Mouse (Mus musculus) heart, embryonic 12.5 days (tissue): ENCODE measurements around the gene Mtx1. TPM values are rescaled to one million over a fixed set of nuclear protein-coding genes. Genes with fewer than 3 reads are reported as not detected.

Source experiments
- ATAC-seq: fragments of 200-750 bp; cut with Nextera tagmentation; 2 replicates; pipeline ENCODE4 v1.8.0; 2017; ENCODE audit warnings: moderate TSS enrichment, moderate library complexity; ENCODE audit not compliant: insufficient number of reproducible peaks, low FRiP score
- H3K27ac ChIP-seq: fragments of 300-500 bp; sonication (generic); 2 replicates; pipeline ENCODE4 v1.5.1; 2016; ENCODE audit warnings: mild to moderate bottlenecking, moderate library complexity; ENCODE audit not compliant: poor library complexity, severe bottlenecking
- H3K27me3 ChIP-seq: fragments of 300-500 bp; sonication (generic); replicated peaks from 2 replicates; pipeline ENCODE4 v1.6.1; 2016; ENCODE audit warnings: mild to moderate bottlenecking, moderate library complexity
- H3K36me3 ChIP-seq: fragments of 300-500 bp; sonication (generic); 2 replicates; pipeline ENCODE4 v1.6.1; 2016; ENCODE audit warnings: mild to moderate bottlenecking, moderate library complexity
- H3K4me1 ChIP-seq: fragments of 300-500 bp; sonication (generic); replicated peaks from 2 replicates; pipeline ENCODE4 v1.6.1; 2016; ENCODE audit warnings: mild to moderate bottlenecking
- H3K4me2 ChIP-seq: fragments of 300-500 bp; sonication (generic); 2 replicates; pipeline ENCODE4 v1.6.1; 2016; ENCODE audit warnings: mild to moderate bottlenecking, moderate library complexity
- H3K4me3 ChIP-seq: fragments of 300-500 bp; sonication (generic); 2 replicates; pipeline ENCODE4 v1.5.1; 2016; ENCODE audit warnings: mild to moderate bottlenecking
- H3K9ac ChIP-seq: fragments of 300-500 bp; sonication (generic); 2 replicates; pipeline ENCODE4 v1.6.1; 2016; ENCODE audit warnings: mild to moderate bottlenecking, moderate library complexity
- H3K9me3 ChIP-seq: fragments of 300-500 bp; sonication (generic); replicated peaks from 2 replicates; pipeline ENCODE4 v1.6.1; 2016; ENCODE audit warnings: mild to moderate bottlenecking, moderate library complexity
- whole genome bisulfite sequencing: fragments of 180-500 bp; shearing (Covaris S2); methylation state at CpG from one replicate; pipeline ENCODE4 v1.1.7; 2016; 5-methylcytosine and 5-hydroxymethylcytosine counted together
- polyA plus RNA-seq: library from polyadenylated mRNA; unstranded; fragments of >200 nt; fragmentation: Nextera tagmentation; extraction: Ambion mirVana; gene quantifications from 2 replicates; pipeline ENCODE4 v1.2.1, GENCODE M21; 2016

Gene Mtx1
- polyA plus RNA-seq, 1 experiment from 2014 or later, result 127 TPM

- Histone ChIP-seq H3K27me3 (no peaks in the 10 kb centered on the region), H3K4me3 (peak within 1 kb of the TSS; percentile 66), H3K9ac (peak within 1 kb of the TSS; percentile 88), H3K4me1 (peaks cover 37% of the 10 kb centered on the region), H3K36me3 (peaks cover 16% of the 10 kb centered on the region), H3K27ac (peak within 1 kb of the TSS; percentile 99), H3K9me3 (no peaks in the 10 kb centered on the region), H3K4me2 (peak within 1 kb of the TSS; percentile 78)
- no peak for ATAC-seq
- WGBS, result 1% methylated on average over 19 of the region's 19 CpGs
Measured at GRCm38 (mm10) chr3:89214681-89215411, 12.0 kb downstream of the Mtx1 start, which contains the start of gene Thbs3. TSS of gene Thbs3 (plus strand) at chr3:89215180.

- WGBS, result 0% methylated on average over 69 of the region's 69 CpGs
- peaks cover 25% of the 10 kb centered on the region for H3K36me3 ChIP-seq
- H3K4me1 ChIP-seq, result peaks cover 29% of the 10 kb centered on the region
- peak overlapping the region; percentile 66 for H3K4me3 ChIP-seq
- H3K27me3 ChIP-seq, result no peaks in the 10 kb centered on the region
- no peaks in the 10 kb centered on the region for H3K9me3 ChIP-seq
- peak overlapping the region; percentile 78 for H3K4me2 ChIP-seq
- peak overlapping the region; percentile 99 for H3K27ac ChIP-seq
- peak; percentile 94 for ATAC-seq
- H3K9ac ChIP-seq, result peak overlapping the region; percentile 88
Measured at GRCm38 (mm10) chr3:89213803-89214530, 12.9 kb downstream of the Mtx1 start.

DNA sequence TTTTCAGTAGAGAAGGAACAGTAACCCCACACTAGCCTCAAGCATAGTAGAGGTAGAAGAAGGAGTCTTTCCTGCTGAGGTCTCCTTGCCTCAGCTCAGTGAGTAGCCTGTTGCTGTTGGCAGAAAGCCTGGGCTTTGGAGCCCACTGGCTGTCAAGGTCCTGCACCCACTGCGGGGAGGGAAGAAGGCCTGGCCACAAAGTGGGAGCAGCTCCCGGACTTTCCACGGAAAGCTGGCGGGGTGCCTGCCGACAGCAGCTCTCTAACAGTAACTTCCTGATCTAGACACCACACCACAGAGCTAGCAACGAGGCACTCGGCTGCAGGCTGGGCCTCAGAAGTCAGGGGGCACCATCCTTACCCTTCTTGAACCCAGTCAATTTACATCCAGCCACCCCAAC lies 16.2 kb downstream of the Mtx1 start:
- Histone ChIP-seq H3K27ac (peak overlapping the region; percentile 50), H3K9ac (no peak overlapping the region), H3K9me3 (no peaks in the 10 kb centered on the region), H3K4me1 (peaks cover 25% of the 10 kb centered on the region), H3K27me3 (no peaks in the 10 kb centered on the region), H3K4me2 (no peak overlapping the region), H3K36me3 (peaks cover 57% of the 10 kb centered on the region), H3K4me3 (no peak overlapping the region)
- 66% methylated on average over 7 of the region's 7 CpGs for WGBS
- no peak for ATAC-seq

- no peak for ATAC-seq
- Histone ChIP-seq H3K4me2 (no peak overlapping the region), H3K36me3 (peaks cover 63% of the 10 kb centered on the region), H3K4me3 (no peak overlapping the region), H3K4me1 (peaks cover 19% of the 10 kb centered on the region), H3K27ac (peak overlapping the region; percentile 50), H3K9ac (no peak overlapping the region), H3K9me3 (no peaks in the 10 kb centered on the region), H3K27me3 (no peaks in the 10 kb centered on the region)
- 78% methylated on average over 13 of the region's 13 CpGs for WGBS
Measured at GRCm38 (mm10) chr3:89210162-89210561, 16.7 kb downstream of the Mtx1 start.

DNA sequence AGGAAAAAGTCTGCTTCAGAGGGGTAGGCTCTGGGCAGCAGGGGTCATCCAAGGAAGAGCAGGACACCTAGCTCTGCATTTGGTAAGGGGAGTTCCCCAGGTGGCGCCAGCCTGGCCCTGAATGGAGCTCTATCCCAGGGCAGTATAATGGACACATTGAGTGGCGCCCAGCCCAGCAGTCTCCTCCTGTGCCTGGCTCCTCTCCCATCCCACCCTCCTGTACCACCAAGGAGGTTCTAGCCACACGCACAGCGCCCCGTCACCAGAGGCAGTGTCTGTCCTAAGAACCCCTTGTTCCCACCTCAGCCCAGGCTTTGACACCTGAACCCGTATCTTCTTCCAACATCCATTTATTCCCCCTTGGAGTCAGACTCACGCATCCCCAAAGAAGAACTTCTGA lies 17.2 kb downstream of the Mtx1 start:
- Histone ChIP-seq H3K9ac (no peak overlapping the region), H3K27ac (no peak overlapping the region; the same call in 1 of the 2 replicates), H3K36me3 (peaks cover 67% of the 10 kb centered on the region)

DNA sequence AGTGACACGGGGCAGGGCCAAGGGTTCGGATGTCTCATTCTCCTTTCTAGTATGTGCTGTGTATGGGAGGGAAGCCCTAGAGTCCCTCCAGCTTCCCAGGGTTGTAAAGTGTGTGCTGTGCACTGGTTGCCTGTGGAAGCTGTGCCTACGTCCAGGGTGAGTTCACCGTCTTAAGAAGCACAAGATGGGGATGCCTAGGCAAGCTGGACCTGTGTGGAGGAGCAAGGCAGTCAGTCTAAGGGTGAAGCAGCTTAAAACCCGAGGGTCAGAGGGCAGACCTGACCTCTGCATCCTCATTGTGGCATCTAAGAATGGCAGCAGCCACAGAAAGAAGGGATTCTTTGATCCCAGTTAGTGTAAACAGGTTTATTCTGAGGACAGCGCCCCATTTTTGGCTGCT lies 18.2 kb downstream of the Mtx1 start:
- Histone ChIP-seq H3K9me3 (no peaks in the 10 kb centered on the region), H3K27ac (no peak overlapping the region), H3K4me1 (peaks cover 11% of the 10 kb centered on the region), H3K27me3 (no peaks in the 10 kb centered on the region), H3K4me2 (no peak overlapping the region), H3K36me3 (peaks cover 76% of the 10 kb centered on the region), H3K9ac (no peak overlapping the region), H3K4me3 (no peak overlapping the region)
- ATAC-seq, result no peak
- 86% methylated on average over 6 of the region's 6 CpGs for WGBS

More for the DNA sequence above, 17.2 kb downstream of the Mtx1 start:
- 91% methylated on average over 7 of the region's 7 CpGs for WGBS
- no peaks in the 10 kb centered on the region for H3K27me3 ChIP-seq
- ATAC-seq, result no peak
- no peak overlapping the region for H3K4me2 ChIP-seq
- H3K9me3 ChIP-seq, result no peaks in the 10 kb centered on the region
- peaks cover 15% of the 10 kb centered on the region for H3K4me1 ChIP-seq
- H3K4me3 ChIP-seq, result no peak overlapping the region

DNA sequence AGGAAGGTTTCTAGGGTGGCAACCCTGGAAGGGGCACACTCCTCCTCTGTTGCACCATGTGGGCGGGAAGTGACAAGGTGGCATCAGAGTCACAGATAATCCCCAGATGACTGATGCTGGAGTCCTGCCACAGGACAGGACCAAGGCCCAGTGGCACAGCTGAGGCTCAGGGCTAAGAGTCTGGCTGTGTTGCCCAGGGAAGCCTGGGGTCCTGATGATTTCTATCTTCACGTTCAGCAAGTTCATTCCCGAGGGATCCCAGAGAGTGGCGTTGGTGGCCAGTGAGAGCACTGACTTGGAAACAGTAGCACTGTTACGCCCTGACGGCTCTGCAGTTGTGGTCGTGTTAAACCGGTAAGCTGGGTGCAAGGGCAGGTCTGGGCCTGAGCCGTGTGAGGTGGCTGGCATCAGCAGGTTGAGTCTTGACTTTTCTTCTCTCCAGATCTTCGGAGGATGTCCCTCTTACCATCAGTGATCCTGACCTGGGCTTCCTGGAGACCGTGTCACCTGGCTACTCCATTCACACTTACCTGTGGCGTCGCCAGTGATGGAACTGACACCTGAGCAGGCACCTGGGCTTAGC lies 18.7 kb downstream of the Mtx1 start:
- H3K4me3 ChIP-seq, result no peak overlapping the region
- H3K4me2 ChIP-seq, result no peak overlapping the region
- H3K9me3 ChIP-seq, result no peaks in the 10 kb centered on the region
- H3K27ac ChIP-seq, result no peak overlapping the region
- ATAC-seq, result no peak
- peaks cover 76% of the 10 kb centered on the region for H3K36me3 ChIP-seq
- peaks cover 15% of the 10 kb centered on the region for H3K4me1 ChIP-seq
- H3K9ac ChIP-seq, result no peak overlapping the region
- 86% methylated on average over 13 of the region's 13 CpGs for WGBS
- no peaks in the 10 kb centered on the region for H3K27me3 ChIP-seq

DNA sequence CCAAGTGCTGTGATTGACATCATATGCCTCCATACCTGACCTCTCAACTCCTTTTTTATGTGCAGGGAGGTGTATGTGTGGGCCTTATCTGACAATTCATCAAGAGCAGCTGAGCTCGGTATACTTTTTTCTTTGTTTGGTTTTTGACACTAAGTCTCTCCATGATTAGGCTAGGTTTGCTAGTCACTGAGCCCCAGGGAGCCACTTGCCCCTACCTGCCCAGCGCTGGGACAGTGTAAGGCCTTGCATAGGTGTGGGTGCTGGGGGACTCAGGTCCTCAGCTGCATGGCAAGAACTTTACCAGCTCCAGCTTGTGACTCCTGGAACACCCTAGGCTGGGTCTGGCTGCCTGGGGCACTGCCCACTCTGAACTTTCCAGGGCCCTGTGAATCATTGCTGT lies 20.2 kb downstream of the Mtx1 start:
- Histone ChIP-seq H3K4me3 (no peak overlapping the region), H3K27ac (no peak overlapping the region), H3K9me3 (no peaks in the 10 kb centered on the region), H3K9ac (no peak overlapping the region), H3K4me1 (peaks cover 10% of the 10 kb centered on the region), H3K27me3 (no peaks in the 10 kb centered on the region), H3K4me2 (no peak overlapping the region), H3K36me3 (peaks cover 76% of the 10 kb centered on the region)
- no peak for ATAC-seq
- WGBS, result 86% methylated on average over 2 of the region's 2 CpGs

GRCm38 (mm10) chr3:89206079-89206478 lies 20.8 kb downstream of the Mtx1 start:
- H3K36me3 ChIP-seq, result peaks cover 72% of the 10 kb centered on the region
- 88% methylated on average over 7 of the region's 7 CpGs for WGBS

DNA sequence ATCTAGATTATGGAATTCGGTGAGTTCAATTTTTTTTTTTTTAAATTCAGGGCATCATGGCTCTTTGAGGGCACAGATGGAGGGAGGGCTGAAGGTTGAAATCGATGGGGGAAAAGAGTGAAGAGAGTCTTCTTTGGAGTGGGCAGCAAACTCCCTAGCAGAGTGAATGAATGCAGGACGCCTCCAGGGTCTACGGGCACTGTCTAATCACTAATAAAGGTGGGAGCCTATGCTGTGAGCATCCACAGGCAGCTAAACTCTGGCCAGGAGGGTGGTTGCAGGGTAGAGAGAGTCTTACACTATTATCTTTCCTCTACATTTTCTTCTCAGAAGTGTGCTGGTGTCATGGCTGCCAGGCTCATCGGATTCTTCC lies 23.8 kb downstream of the Mtx1 start:
- peak overlapping the region; percentile 67 for H3K9ac ChIP-seq
- peak overlapping the region; percentile 72 for H3K4me2 ChIP-seq
- peaks cover 5% of the 10 kb centered on the region for H3K4me1 ChIP-seq
- 31% methylated on average over 5 of the region's 5 CpGs for WGBS
- H3K9me3 ChIP-seq, result no peaks in the 10 kb centered on the region
- no peak for ATAC-seq
- H3K4me3 ChIP-seq, result peak overlapping the region; percentile 60
- peaks cover 43% of the 10 kb centered on the region for H3K36me3 ChIP-seq
- no peaks in the 10 kb centered on the region for H3K27me3 ChIP-seq
- no peak overlapping the region for H3K27ac ChIP-seq

More at GRCm38 (mm10) chr3:89206079-89206478, 20.8 kb downstream of the Mtx1 start:
- Histone ChIP-seq H3K9me3 (no peaks in the 10 kb centered on the region), H3K4me3 (no peak overlapping the region), H3K9ac (no peak overlapping the region), H3K4me1 (peaks cover 8% of the 10 kb centered on the region), H3K27ac (no peak overlapping the region), H3K4me2 (no peak overlapping the region), H3K27me3 (no peaks in the 10 kb centered on the region)
- no peak for ATAC-seq
